Mouse (Mus musculus): ENCODE data around the gene Krr1. TPM values are rescaled to one million over a fixed set of nuclear protein-coding genes. Genes with fewer than 3 reads are reported as not detected.

Gene Krr1
- total and polyA plus RNA-seq, 2 experiments, result 2.6 to 13.6 TPM

Other genes with a start within 250 kb of the Krr1 start
- gene Glipr1, start 30.0 kb downstream of the Krr1 start, total RNA-seq (2014; rRNA removed), result 1.0 and 3.2 TPM in 2 replicates
- 0.32 and 0.90 TPM in 2 replicates for gene Glipr1, start 30.0 kb downstream of the Krr1 start, polyA plus RNA-seq (2012; rRNA removed)
- not detected in 2 replicates for gene Glipr1l1, start 87.5 kb downstream of the Krr1 start, total RNA-seq (2014; rRNA removed)
- gene Glipr1l1, start 87.5 kb downstream of the Krr1 start, polyA plus RNA-seq (2012; rRNA removed), result not detected in 2 replicates
- gene Glipr1l2, start 110.7 kb downstream of the Krr1 start, total RNA-seq (2014; rRNA removed), result not detected in 2 replicates
- not detected in 2 replicates for gene Glipr1l2, start 110.7 kb downstream of the Krr1 start, polyA plus RNA-seq (2012; rRNA removed)
- not detected in 2 replicates for gene Glipr1l3, start 187.7 kb downstream of the Krr1 start, total RNA-seq (2014; rRNA removed)
- not detected in 2 replicates for gene Glipr1l3, start 187.7 kb downstream of the Krr1 start, polyA plus RNA-seq (2012; rRNA removed)
- gene Caps2, start 191.0 kb downstream of the Krr1 start, total RNA-seq (2014; rRNA removed), result not detected in 2 replicates
- not detected in 2 replicates for gene Caps2, start 191.0 kb downstream of the Krr1 start, polyA plus RNA-seq (2012; rRNA removed)

All from liver, adult 2 months (tissue).